Mouse (Mus musculus) left cerebral cortex, adult 6 months (tissue): ENCODE data around the gene Mat1a. TPM values are rescaled to one million over a fixed set of nuclear protein-coding genes. Genes with fewer than 3 reads are reported as not detected.

Experiments
- long read RNA-seq, 2 experiments: library from polyadenylated mRNA; unstranded; transcript quantifications; one replicate each; pipeline ENCODE4 v2.0.0; 2019 to 2020
- polyA plus RNA-seq: library from polyadenylated mRNA; unstranded; fragments of <200 nt; fragmentation: Nextera tagmentation; gene quantifications from 2 replicates; pipeline ENCODE4 v1.2.3, GENCODE M21; 2021

The Mat1a gene
- 0.04 TPM in 1 of 2 replicates, not detected in the other for polyA plus RNA-seq
- long read RNA-seq, experiment 1 = 0 reads
- long read RNA-seq, experiment 2 = 0 reads

GRCm38 (mm10) chr14:41104853-41105444 is at the start of gene Mat1a:
Gene Mat1a (plus strand): TSS chr14:41105035.

GRCm38 (mm10) chr14:41069108-41069507 is 35.7 kb upstream of the Mat1a start, which contains the start of gene Dydc2:
Gene Dydc2 (minus strand): TSS chr14:41069208.

GRCm38 (mm10) chr14:41072229-41072943 is 32.4 kb upstream of the Mat1a start, which contains the start of gene Dydc1:
Gene Dydc1 (plus strand): TSS chr14:41072911.

GRCm38 (mm10) chr14:41131540-41131939 is 26.7 kb downstream of the Mat1a start, which contains the start of gene Sftpa1:
Gene Sftpa1 (plus strand): TSS chr14:41131782.

GRCm38 (mm10) chr14:41151220-41151898 is 46.5 kb downstream of the Mat1a start, which contains the start of gene Mbl1:
Gene Mbl1 (plus strand): TSS chr14:41151458.

Other genes starting within 250 kb of the Mat1a start
- gene Sh2d4b, start 211.8 kb upstream of the Mat1a start, polyA plus RNA-seq = 0.09 and 0.20 TPM in 2 replicates
- 24.2 and 28.3 TPM in 2 replicates for gene Tspan14, start 138.2 kb upstream of the Mat1a start, polyA plus RNA-seq
- gene Fam213a, start 91.2 kb upstream of the Mat1a start, polyA plus RNA-seq = 165 and 181 TPM in 2 replicates
- 0.58 and 1.0 TPM in 2 replicates for gene Dydc2, start 35.8 kb upstream of the Mat1a start, polyA plus RNA-seq
- not detected in 2 replicates for gene Dydc1, start 32.1 kb upstream of the Mat1a start, polyA plus RNA-seq
- gene Sftpa1, start 26.7 kb downstream of the Mat1a start, polyA plus RNA-seq = not detected in 2 replicates
- gene Mbl1, start 46.4 kb downstream of the Mat1a start, polyA plus RNA-seq = not detected in 2 replicates
- not detected in 2 replicates for gene Sftpd, start 80.1 kb downstream of the Mat1a start, polyA plus RNA-seq
- not detected in 2 replicates for gene Gm2832, start 173.8 kb downstream of the Mat1a start, polyA plus RNA-seq
- not detected in 2 replicates for gene Gm5798, start 243.6 kb downstream of the Mat1a start, polyA plus RNA-seq